Mouse (Mus musculus): ENCODE measurements at regions not wholly inside any gene's neighbourhood (a gene's known extent, or its start where the extent isn't known, plus 50 kb on each side); places are given as distances from the start of the nearest gene placed in this dataset.
A peak's percentile ranks its signal among the peaks of the same experiment; 100 is the strongest.

- intact Hi-C loops (cut with DNase I), result no loop called here
- no peak for DNase-seq (ENCODE audit: low spot score in 2 of 2)
Measured at GRCm38 (mm10) chr15:21988676-21989075, 560.1 kb upstream of the Cdh18 start.

GRCm38 (mm10) chr15:21993309-21993708, 555.5 kb upstream of the Cdh18 start:
- no peak for DNase-seq (ENCODE audit: low spot score in 2 of 2)
- intact Hi-C loops (cut with DNase I), result no loop called here

- intact Hi-C loops (cut with DNase I), result no loop called here
- DNase-seq (ENCODE audit: low spot score in 2 of 2), result no peak
Measured at GRCm38 (mm10) chr15:21995121-21995826, 553.5 kb upstream of the Cdh18 start.

- intact Hi-C loops (cut with DNase I), result no loop called here
- no peak for DNase-seq (ENCODE audit: low spot score in 2 of 2)
Measured at GRCm38 (mm10) chr15:22019977-22020376, 528.8 kb upstream of the Cdh18 start.

GRCm38 (mm10) chr15:22030215-22030614, 518.6 kb upstream of the Cdh18 start:
- DNase-seq (ENCODE audit: low spot score in 2 of 2), result no peak
- intact Hi-C loops (cut with DNase I), result no loop called here

GRCm38 (mm10) chr15:22046423-22046822, 502.4 kb upstream of the Cdh18 start:
- DNase-seq (ENCODE audit: low spot score in 2 of 2), result no peak
- intact Hi-C loops (cut with DNase I), result no loop called here

- intact Hi-C loops (cut with DNase I), result no loop called here
Measured at GRCm38 (mm10) chr15:22046877-22047478, 501.8 kb upstream of the Cdh18 start.

GRCm38 (mm10) chr15:22086856-22087255, 462.0 kb upstream of the Cdh18 start:
- DNase-seq (ENCODE audit: low spot score in 2 of 2), result no peak
- intact Hi-C loops (cut with DNase I), result no loop called here

More at GRCm38 (mm10) chr15:22046877-22047478, 501.8 kb upstream of the Cdh18 start:
- no peak for DNase-seq (ENCODE audit: low spot score in 2 of 2)

- DNase-seq (ENCODE audit: low spot score in 2 of 2), result no peak
- intact Hi-C loops (cut with DNase I), result no loop called here
Measured at GRCm38 (mm10) chr15:22121746-22122145, 427.1 kb upstream of the Cdh18 start.

- intact Hi-C loops (cut with DNase I), result no loop called here
- no peak for DNase-seq (ENCODE audit: low spot score in 2 of 2)
Measured at GRCm38 (mm10) chr15:22151894-22152494, 396.8 kb upstream of the Cdh18 start.

- intact Hi-C loops (cut with DNase I), result no loop called here
- no peak for DNase-seq (ENCODE audit: low spot score in 2 of 2)
Measured at GRCm38 (mm10) chr15:22152678-22153077, 396.1 kb upstream of the Cdh18 start.

- intact Hi-C loops (cut with DNase I), result no loop called here
- peak; percentile 8 to 9 for DNase-seq (ENCODE audit: low spot score in 2 of 2)
Measured at GRCm38 (mm10) chr15:22170302-22170701, 378.5 kb upstream of the Cdh18 start.

- DNase-seq (ENCODE audit: low spot score in 2 of 2), result no peak
- intact Hi-C loops (cut with DNase I), result no loop called here
Measured at GRCm38 (mm10) chr15:22208991-22209390, 339.8 kb upstream of the Cdh18 start.

GRCm38 (mm10) chr15:22232629-22233028, 316.2 kb upstream of the Cdh18 start:
- no peak for DNase-seq (ENCODE audit: low spot score in 2 of 2)
- intact Hi-C loops (cut with DNase I), result no loop called here

GRCm38 (mm10) chr15:22280919-22281318, 267.9 kb upstream of the Cdh18 start:
- no peak for DNase-seq (ENCODE audit: low spot score in 2 of 2)
- intact Hi-C loops (cut with DNase I), result no loop called here

GRCm38 (mm10) chr15:22311016-22311415, 237.8 kb upstream of the Cdh18 start:
- intact Hi-C loops (cut with DNase I), result no loop called here
- no peak for DNase-seq (ENCODE audit: low spot score in 2 of 2)

- intact Hi-C loops (cut with DNase I), result no loop called here
- no peak for DNase-seq (ENCODE audit: low spot score in 2 of 2)
Measured at GRCm38 (mm10) chr15:22318992-22319391, 229.8 kb upstream of the Cdh18 start.

- intact Hi-C loops (cut with DNase I), result no loop called here
- no peak for DNase-seq (ENCODE audit: low spot score in 2 of 2)
Measured at GRCm38 (mm10) chr15:22338941-22339340, 209.9 kb upstream of the Cdh18 start.

- intact Hi-C loops (cut with DNase I), result no loop called here
- DNase-seq (ENCODE audit: low spot score in 2 of 2), result no peak
Measured at GRCm38 (mm10) chr15:22344321-22344720, 204.5 kb upstream of the Cdh18 start.

GRCm38 (mm10) chr15:22351502-22351901, 197.3 kb upstream of the Cdh18 start:
- intact Hi-C loops (cut with DNase I), result no loop called here
- no peak for DNase-seq (ENCODE audit: low spot score in 2 of 2)

All from left cerebral cortex, postnatal 14 days (tissue).